In genomic region chr2:38739410-38739809, GRCm38 (mm10) we compare ENCODE assay signal across 8 mouse cellular contexts. TPM values are rescaled to one million over a fixed set of nuclear protein-coding genes. Genes with fewer than 3 reads are reported as not detected.
DNase-seq lines count a peak whose midpoint lies in the region; ATAC-seq lines count a peak whose summit lies in the region.

No protein-coding gene starts in this region.

- H3K9ac ChIP-seq in kidney, embryonic 14.5 days (ENCODE audit: low read depth, low read length), result no peak overlapping the region
- no peak overlapping the region for H3K9ac ChIP-seq in limb, embryonic 13.5 days
- H3K9ac ChIP-seq in stomach, embryonic 16.5 days (ENCODE audit: low read length), result no peak overlapping the region

- H3K27ac ChIP-seq in kidney, embryonic 14.5 days (ENCODE audit: low read depth, low read length), result no peak overlapping the region
- H3K27ac ChIP-seq in limb, embryonic 13.5 days, result no peak overlapping the region
- no peak overlapping the region for H3K27ac ChIP-seq in stomach, embryonic 16.5 days (ENCODE audit: low read length)

- no peaks in the 10 kb centered on the region for H3K36me3 ChIP-seq in kidney, embryonic 14.5 days (ENCODE audit: control insufficient read depth, insufficient read depth, low read length)
- no peaks in the 10 kb centered on the region for H3K36me3 ChIP-seq in limb, embryonic 13.5 days
- no peaks in the 10 kb centered on the region for H3K36me3 ChIP-seq in stomach, embryonic 16.5 days (ENCODE audit: control insufficient read depth, insufficient read depth, low read length)

- H3K9me3 ChIP-seq in kidney, embryonic 14.5 days (ENCODE audit: control insufficient read depth, low read length), result no peaks in the 10 kb centered on the region
- no peaks in the 10 kb centered on the region for H3K9me3 ChIP-seq in limb, embryonic 13.5 days
- no peaks in the 10 kb centered on the region for H3K9me3 ChIP-seq in stomach, embryonic 16.5 days (replicated peaks; ENCODE audit: control insufficient read depth, low read length)

- H3K4me3 ChIP-seq in kidney, embryonic 14.5 days (ENCODE audit: low read length), result no peak overlapping the region
- no peak overlapping the region for H3K4me3 ChIP-seq in limb, embryonic 13.5 days
- H3K4me3 ChIP-seq in stomach, embryonic 16.5 days (replicated peaks; ENCODE audit: low read length), result no peak overlapping the region

- no peak overlapping the region for H3K4me2 ChIP-seq in kidney, embryonic 14.5 days (replicated peaks; ENCODE audit: low read depth, low read length)
- no peak overlapping the region for H3K4me2 ChIP-seq in limb, embryonic 13.5 days (replicated peaks)
- H3K4me2 ChIP-seq in stomach, embryonic 16.5 days (ENCODE audit: low read depth, low read length), result no peak overlapping the region

- peak; percentile 67; the same call in 1 of the 2 replicates for ATAC-seq in kidney, embryonic 14.5 days (ENCODE audit: low FRiP score, low TSS enrichment)
- peak; percentile 72; the same call in 1 of the 2 replicates for ATAC-seq in limb, embryonic 13.5 days (ENCODE audit: low FRiP score, low read depth)
- ATAC-seq in stomach, embryonic 16.5 days (ENCODE audit: insufficient read depth, low FRiP score), result peak; percentile 60; the same call in 1 of the 2 replicates

- WGBS in kidney, embryonic 14.5 days, result 29% methylated on average over 7 of the region's 7 CpGs
- 21% methylated on average over 7 of the region's 7 CpGs for WGBS in limb, embryonic 13.5 days
- WGBS in stomach, embryonic 16.5 days, result 28% methylated on average over 7 of the region's 7 CpGs

- H3K27me3 ChIP-seq in kidney, embryonic 14.5 days (ENCODE audit: control insufficient read depth, insufficient read depth, low read length), result peaks cover 2% of the 10 kb centered on the region; the same call in 1 of the 2 replicates
- no peaks in the 10 kb centered on the region for H3K27me3 ChIP-seq in limb, embryonic 13.5 days
- H3K27me3 ChIP-seq in stomach, embryonic 16.5 days (ENCODE audit: control insufficient read depth, insufficient read depth, low read length), result no peaks in the 10 kb centered on the region

- 0 out of 2 replicates have a peak, but pooled peaks cover 5% of the 10 kb centered on the region for H3K4me1 ChIP-seq in kidney, embryonic 14.5 days (ENCODE audit: control insufficient read depth, insufficient read depth, low read length)
- H3K4me1 ChIP-seq in limb, embryonic 13.5 days, result 0 out of 2 replicates have a peak, but pooled peaks cover 4% of the 10 kb centered on the region
- 0 out of 2 replicates have a peak, but pooled peaks cover 7% of the 10 kb centered on the region for H3K4me1 ChIP-seq in stomach, embryonic 16.5 days (ENCODE audit: control insufficient read depth, insufficient read depth, low read length)

- peak; percentile 97 for DNase-seq in 3T3-L1 (ENCODE audit: low read depth, low spot score)
- DNase-seq in T-cell, adult 2 months (ENCODE audit: low spot score), result peak; percentile 23
- DNase-seq in cerebellum, postnatal 14 days, result peak; percentile 89 to 95
- peak; percentile 56 to 74 for DNase-seq in frontal cortex, postnatal 25 days (ENCODE audit: low spot score in 2 of 2)
- DNase-seq in naive thymus-derived CD4-positive, alpha-beta T cell, adult 2 months (ENCODE audit: low read depth), result peak; percentile 61

RNA-seq across cellular contexts. Expression of gene Nr5a1, which starts 25.1 kb away (rescaled TPM):
- 0.13 and 0.23 TPM in 2 replicates for polyA plus RNA-seq in kidney, embryonic 14.5 days (2014; fragmentation: Nextera tagmentation; extraction: Ambion mirVana)
- polyA plus RNA-seq in limb, embryonic 13.5 days (2015; fragmentation: Nextera tagmentation; extraction: Ambion mirVana), result 0.13 TPM in 1 of 2 replicates, not detected in the other
- 0.49 and 1.5 TPM in 2 replicates for polyA plus RNA-seq in stomach, embryonic 16.5 days (2015; fragmentation: Nextera tagmentation; extraction: Ambion mirVana)

Comparison
In these comparisons a context has a peak if more than half of its experiments do, and no peak if none do; other contexts are left out.
1. DNase-seq: peak in every context shown above with its lines; median percentile 97 in 3T3-L1; 92 in cerebellum, postnatal 14 days; 65 in frontal cortex, postnatal 25 days; 61 in naive thymus-derived CD4-positive, alpha-beta T cell, adult 2 months; 23 in T-cell, adult 2 months.